Mouse (Mus musculus): ENCODE results near the gene Guca1a. TPM values are rescaled to one million over a fixed set of nuclear protein-coding genes. Genes with fewer than 3 reads are reported as not detected.
A peak's percentile ranks its signal among the peaks of the same experiment; 100 is the strongest.

Guca1a gene
- polyA plus RNA-seq, 1 experiment from 2014 or later, result 1.8 TPM

- DNase-seq (ENCODE audit: low spot score, missing footprints) (no peak), ATAC-seq (ENCODE audit: low FRiP score) (no peak)
- Histone ChIP-seq H3K27me3 (ENCODE audit: control insufficient read depth, insufficient read depth, low read length) (no peaks in the 10 kb centered on the region), H3K36me3 (ENCODE audit: control insufficient read depth, insufficient read depth, low read length) (peaks cover 11% of the 10 kb centered on the region), H3K9ac (ENCODE audit: low read length) (no peak overlapping the region), H3K27ac (ENCODE audit: low read depth, low read length) (no peak overlapping the region), H3K4me3 (ENCODE audit: low read depth, low read length) (no peak overlapping the region), H3K9me3 (ENCODE audit: control insufficient read depth, low read length) (no peaks in the 10 kb centered on the region), H3K4me1 (ENCODE audit: control insufficient read depth, insufficient read depth, low read length) (peaks cover 3% of the 10 kb centered on the region; the same call in 1 of the 2 replicates), H3K4me2 (no peak overlapping the region)
- 89% methylated on average over 6 of the region's 6 CpGs for WGBS
Measured at GRCm38 (mm10) chr17:47373991-47374390, 26.4 kb downstream of the Guca1a start.

GRCm38 (mm10) chr17:47371451-47371850 lies 28.9 kb downstream of the Guca1a start:
- Histone ChIP-seq H3K27me3 (ENCODE audit: control insufficient read depth, insufficient read depth, low read length) (peaks cover 5% of the 10 kb centered on the region; the same call in 1 of the 2 replicates), H3K4me2 (no peak overlapping the region), H3K4me3 (ENCODE audit: low read depth, low read length) (no peak overlapping the region), H3K36me3 (ENCODE audit: control insufficient read depth, insufficient read depth, low read length) (peaks cover 8% of the 10 kb centered on the region), H3K9ac (ENCODE audit: low read length) (no peak overlapping the region), H3K9me3 (ENCODE audit: control insufficient read depth, low read length) (no peaks in the 10 kb centered on the region), H3K4me1 (ENCODE audit: control insufficient read depth, insufficient read depth, low read length) (peaks cover 3% of the 10 kb centered on the region; the same call in 1 of the 2 replicates), H3K27ac (ENCODE audit: low read depth, low read length) (no peak overlapping the region)
- 10% methylated on average over 4 of the region's 4 CpGs for WGBS
- DNase-seq (ENCODE audit: low spot score, missing footprints) (peak; percentile 94), ATAC-seq (ENCODE audit: low FRiP score) (0 out of 2 replicates have a peak, but pooled peaks have one; percentile 59)

- Histone ChIP-seq H3K4me3 (ENCODE audit: low read depth, low read length) (peak overlapping the region; percentile 80), H3K4me2 (peak overlapping the region; percentile 81), H3K4me1 (ENCODE audit: control insufficient read depth, insufficient read depth, low read length) (peaks cover 3% of the 10 kb centered on the region; the same call in 1 of the 2 replicates), H3K9me3 (ENCODE audit: control insufficient read depth, low read length) (no peaks in the 10 kb centered on the region), H3K27ac (ENCODE audit: low read depth, low read length) (peak overlapping the region; percentile 36; the same call in 1 of the 2 replicates), H3K27me3 (ENCODE audit: control insufficient read depth, insufficient read depth, low read length) (peaks cover 5% of the 10 kb centered on the region; the same call in 1 of the 2 replicates), H3K36me3 (ENCODE audit: control insufficient read depth, insufficient read depth, low read length) (peaks cover 2% of the 10 kb centered on the region; the same call in 1 of the 2 replicates), H3K9ac (ENCODE audit: low read length) (peak overlapping the region; percentile 76)
- DNase-seq (ENCODE audit: low spot score, missing footprints), result no peak
- ATAC-seq (ENCODE audit: low FRiP score), result peak; percentile 51
- WGBS, result 1% methylated on average over 20 of the region's 20 CpGs
Measured at GRCm38 (mm10) chr17:47369087-47369443, 31.3 kb downstream of the Guca1a start.

- ATAC-seq (ENCODE audit: low FRiP score) (peak; percentile 87), DNase-seq (ENCODE audit: low spot score, missing footprints) (peak; percentile 99)
- H3K9ac ChIP-seq (ENCODE audit: low read length), result peak within 1 kb of the TSS; percentile 76
- peak within 1 kb of the TSS; percentile 36; the same call in 1 of the 2 replicates for H3K27ac ChIP-seq (ENCODE audit: low read depth, low read length)
- peak within 1 kb of the TSS; percentile 81 for H3K4me2 ChIP-seq
- 4% methylated on average over 35 of the region's 35 CpGs for WGBS
- peaks cover 1% of the 10 kb centered on the region; the same call in 1 of the 2 replicates for H3K36me3 ChIP-seq (ENCODE audit: control insufficient read depth, insufficient read depth, low read length)
- peak within 1 kb of the TSS; percentile 80 for H3K4me3 ChIP-seq (ENCODE audit: low read depth, low read length)
- H3K27me3 ChIP-seq (ENCODE audit: control insufficient read depth, insufficient read depth, low read length), result peaks cover 5% of the 10 kb centered on the region; the same call in 1 of the 2 replicates
- H3K4me1 ChIP-seq (ENCODE audit: control insufficient read depth, insufficient read depth, low read length), result peaks cover 3% of the 10 kb centered on the region; the same call in 1 of the 2 replicates
- H3K9me3 ChIP-seq (ENCODE audit: control insufficient read depth, low read length), result no peaks in the 10 kb centered on the region
Measured at GRCm38 (mm10) chr17:47368401-47369086, 31.8 kb downstream of the Guca1a start, which contains the start of gene Mrps10. Gene Mrps10, plus strand, starts transcription at chr17:47368887.

GRCm38 (mm10) chr17:47361343-47361742 lies 39.0 kb downstream of the Guca1a start:
- DNase-seq (ENCODE audit: low spot score, missing footprints), result no peak
- no peak overlapping the region for H3K4me3 ChIP-seq (ENCODE audit: low read depth, low read length)

GRCm38 (mm10) chr17:47359964-47360363 lies 40.4 kb downstream of the Guca1a start:
- DNase-seq (ENCODE audit: low spot score, missing footprints) (no peak), ATAC-seq (ENCODE audit: low FRiP score) (no peak)
- Histone ChIP-seq H3K9me3 (ENCODE audit: control insufficient read depth, low read length) (no peaks in the 10 kb centered on the region), H3K4me3 (ENCODE audit: low read depth, low read length) (no peak overlapping the region), H3K4me1 (ENCODE audit: control insufficient read depth, insufficient read depth, low read length) (no peaks in the 10 kb centered on the region), H3K27ac (ENCODE audit: low read depth, low read length) (no peak overlapping the region), H3K36me3 (ENCODE audit: control insufficient read depth, insufficient read depth, low read length) (peaks cover 8% of the 10 kb centered on the region), H3K4me2 (no peak overlapping the region), H3K27me3 (ENCODE audit: control insufficient read depth, insufficient read depth, low read length) (no peaks in the 10 kb centered on the region), H3K9ac (ENCODE audit: low read length) (no peak overlapping the region)
- 35% methylated on average over 6 of the region's 6 CpGs for WGBS

More at GRCm38 (mm10) chr17:47361343-47361742, 39.0 kb downstream of the Guca1a start:
- Histone ChIP-seq H3K4me1 (ENCODE audit: control insufficient read depth, insufficient read depth, low read length) (no peaks in the 10 kb centered on the region), H3K9ac (ENCODE audit: low read length) (no peak overlapping the region), H3K9me3 (ENCODE audit: control insufficient read depth, low read length) (no peaks in the 10 kb centered on the region), H3K27ac (ENCODE audit: low read depth, low read length) (no peak overlapping the region), H3K4me2 (no peak overlapping the region), H3K27me3 (ENCODE audit: control insufficient read depth, insufficient read depth, low read length) (no peaks in the 10 kb centered on the region), H3K36me3 (ENCODE audit: control insufficient read depth, insufficient read depth, low read length) (peaks cover 3% of the 10 kb centered on the region; the same call in 1 of the 2 replicates)
- ATAC-seq (ENCODE audit: low FRiP score), result no peak
- 88% methylated on average over 11 of the region's 11 CpGs for WGBS

- H3K9me3 ChIP-seq (ENCODE audit: control insufficient read depth, low read length), result peaks cover 20% of the 10 kb centered on the region
- no peak overlapping the region for H3K4me3 ChIP-seq (ENCODE audit: low read depth, low read length)
- WGBS, result 70% methylated on average over 3 of the region's 3 CpGs
- H3K9ac ChIP-seq (ENCODE audit: low read length), result no peak overlapping the region
- ATAC-seq (ENCODE audit: low FRiP score), result no peak
- H3K27me3 ChIP-seq (ENCODE audit: control insufficient read depth, insufficient read depth, low read length), result no peaks in the 10 kb centered on the region; the same call in 1 of the 2 replicates
- H3K4me2 ChIP-seq, result no peak overlapping the region
- no peaks in the 10 kb centered on the region for H3K4me1 ChIP-seq (ENCODE audit: control insufficient read depth, insufficient read depth, low read length)
- no peak overlapping the region for H3K27ac ChIP-seq (ENCODE audit: low read depth, low read length)
- no peak for DNase-seq (ENCODE audit: low spot score, missing footprints)
- peaks cover 48% of the 10 kb centered on the region for H3K36me3 ChIP-seq (ENCODE audit: control insufficient read depth, insufficient read depth, low read length)
Measured at GRCm38 (mm10) chr17:47349721-47350319, 50.6 kb downstream of the Guca1a start.

All from midbrain, embryonic 11.5 days (tissue).